Mouse (Mus musculus): Measurements from ENCODE around the gene Sh2b3.

Sh2b3 gene

DNA sequence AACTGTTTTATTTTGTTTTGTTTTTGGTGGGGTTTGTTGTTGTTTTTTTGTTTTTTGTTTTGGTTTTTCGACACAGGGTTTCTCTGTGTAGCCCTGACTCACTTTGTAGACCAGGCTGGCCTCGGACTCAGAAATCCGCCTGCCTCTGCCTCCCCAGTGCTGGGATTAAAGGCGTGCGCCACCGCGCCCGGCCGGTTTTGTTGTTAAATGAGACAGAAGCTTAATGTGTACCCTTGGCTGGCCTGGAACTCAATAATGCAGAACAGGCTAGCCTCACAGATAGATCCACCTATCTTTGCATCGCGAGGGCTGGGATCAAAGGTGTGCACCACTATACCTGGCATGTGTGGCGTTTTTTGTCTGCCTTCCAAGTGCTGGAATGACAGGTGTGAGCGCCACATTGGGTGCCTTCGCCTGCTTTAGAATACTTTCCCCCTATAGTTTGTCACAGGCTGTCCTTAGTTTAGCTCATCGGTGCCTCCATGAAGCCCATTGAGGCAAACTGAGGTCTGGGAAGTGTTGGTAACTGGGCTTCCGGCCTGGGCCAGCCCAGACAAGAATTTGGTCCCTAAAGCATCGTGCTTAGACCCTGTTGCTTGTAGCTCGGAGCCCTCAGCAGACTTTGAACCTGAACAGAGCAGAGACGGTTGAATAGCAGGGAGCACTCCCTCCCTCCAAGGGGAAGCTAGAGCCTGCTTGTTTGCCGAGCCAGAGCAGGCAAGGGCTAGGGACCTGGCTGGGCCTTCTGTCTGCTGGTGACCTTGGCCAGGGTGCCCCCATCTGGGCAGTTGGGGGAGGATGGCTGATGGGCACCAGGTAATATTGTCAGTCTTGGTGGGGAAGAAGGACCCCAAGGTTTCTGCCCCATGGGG lies 12.3 kb upstream of the Sh2b3 start:
- ChIA-PET CTCF (interaction anchor here (0.5 to 1.7 kb wide), 8 partner anchors 13 to 1289 kb away, joined by 3 to 10 read pairs (median 4); partner anchors contain the start of gene Sh2b3 (in 1 of the 4)), POLR2A (interaction anchor here in 3 of 4 experiments (0.6 to 8.8 kb wide), 37 partner anchors 10 to 415 kb away, joined by 3 to 105 read pairs (median 3); partner anchors contain the start of genes Sh2b3 (in 3 of the 3) and Tctn1 (in 1 of the 3))

DNA sequence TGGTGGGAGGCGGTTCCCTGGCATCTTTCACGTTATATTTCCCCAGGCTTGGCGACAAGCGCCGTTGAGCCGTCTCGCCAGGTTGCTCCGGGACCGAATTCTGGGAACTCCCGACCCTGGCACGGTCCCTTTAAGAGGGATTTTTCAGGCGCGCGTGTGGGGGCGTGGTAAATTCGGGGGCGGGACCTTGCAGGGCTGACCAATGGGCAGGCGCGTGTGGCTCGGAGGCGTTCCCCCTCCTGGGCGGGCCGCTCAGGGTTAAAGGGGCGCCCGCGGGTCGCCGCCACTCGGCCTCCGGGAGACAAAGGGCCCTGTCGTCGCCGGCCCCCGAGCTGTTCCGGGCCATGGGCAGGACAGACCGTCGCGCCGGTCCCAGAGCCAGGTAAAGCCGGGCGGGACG lies 11.3 kb upstream of the Sh2b3 start, which contains the start of gene Pheta1:
Gene Pheta1 (plus strand): TSS at position 242 of the 400 bp plus-strand sequence.
- ChIA-PET CTCF (interaction anchor here in 1 of 4 experiments (1.6 to 1.7 kb wide), 2 partner anchors 12 to 30 kb away, joined by 4 to 7 read pairs; partner anchors contain the start of gene Sh2b3), POLR2A (interaction anchor here in 3 of 4 experiments (0.9 to 8.8 kb wide), 13 partner anchors 10 to 283 kb away, joined by 3 to 105 read pairs (median 4); partner anchors contain the start of gene Sh2b3 (in 3 of the 3))

GRCm38 (mm10) chr5:121848035-121848519 lies 10.6 kb upstream of the Sh2b3 start:
- POLR2A ChIA-PET, result interaction anchor here in 3 of 4 experiments (1.1 to 8.8 kb wide), 7 partner anchors 8 to 284 kb away, joined by 3 to 105 read pairs (median 5); partner anchors contain the start of gene Sh2b3 (in 2 of the 3)
- CTCF ChIA-PET, result interaction anchor here in 1 of 4 experiments (0.5 kb wide), 1 partner anchor 11 kb away, joined by 5 read pairs; no protein-coding TSS in a partner anchor

DNA sequence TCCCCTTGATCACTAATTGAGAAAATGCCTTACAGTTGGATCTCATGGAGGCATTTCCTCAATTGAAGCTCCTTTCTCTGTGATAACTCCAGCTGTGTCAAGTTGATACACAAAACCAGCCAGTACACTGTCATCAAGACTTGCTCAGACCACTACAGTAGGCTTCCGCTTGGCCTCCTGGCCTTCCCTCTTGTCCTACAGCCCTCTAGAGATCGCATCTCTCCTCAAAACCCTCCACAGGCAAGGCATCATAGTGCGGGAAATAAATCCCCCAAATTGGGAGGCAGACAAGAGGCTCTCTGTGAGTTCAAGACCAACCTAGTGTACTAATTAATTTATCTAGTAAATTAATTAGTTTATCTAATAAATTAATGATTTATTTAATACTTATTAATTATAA lies 9.8 kb upstream of the Sh2b3 start:
- CTCF ChIA-PET, result interaction anchor here in 1 of 4 experiments (0.5 kb wide), 1 partner anchor 12 kb away, joined by 5 read pairs; no protein-coding TSS in a partner anchor
- POLR2A ChIA-PET, result interaction anchor here (0.5 to 8.8 kb wide), 13 partner anchors 9 to 285 kb away, joined by 3 to 105 read pairs (median 4); partner anchors contain the start of gene Sh2b3 (in 3 of the 4)

DNA sequence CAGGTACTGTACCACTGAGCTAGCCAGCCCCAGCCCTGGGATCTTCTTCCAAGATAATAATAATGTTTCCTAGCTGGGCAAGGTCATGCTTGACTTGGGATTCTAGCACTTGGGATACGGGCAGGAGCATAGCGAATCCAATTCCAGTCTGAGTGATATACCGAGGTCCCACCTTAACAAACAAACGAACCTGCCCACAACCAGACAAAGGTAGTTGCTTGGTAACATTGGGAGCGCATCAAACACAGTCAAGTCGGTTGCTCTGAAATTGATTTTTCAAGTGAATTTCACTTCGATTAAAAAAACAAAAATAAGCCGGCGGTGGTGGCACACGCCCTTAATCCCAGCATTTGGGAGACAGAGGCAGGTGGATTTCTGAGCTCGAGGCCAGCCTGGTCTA lies 8.9 kb upstream of the Sh2b3 start:
- ChIA-PET CTCF (interaction anchor here in 2 of 4 experiments (0.7 to 1.3 kb wide), 5 partner anchors 9 to 234 kb away, joined by 3 read pairs; partner anchors contain the start of gene Sh2b3 (in 1 of the 2)), POLR2A (interaction anchor here in 3 of 4 experiments (0.6 to 8.8 kb wide), 9 partner anchors 9 to 212 kb away, joined by 3 to 105 read pairs (median 5); partner anchors contain the start of gene Sh2b3 (in 3 of the 3))

DNA sequence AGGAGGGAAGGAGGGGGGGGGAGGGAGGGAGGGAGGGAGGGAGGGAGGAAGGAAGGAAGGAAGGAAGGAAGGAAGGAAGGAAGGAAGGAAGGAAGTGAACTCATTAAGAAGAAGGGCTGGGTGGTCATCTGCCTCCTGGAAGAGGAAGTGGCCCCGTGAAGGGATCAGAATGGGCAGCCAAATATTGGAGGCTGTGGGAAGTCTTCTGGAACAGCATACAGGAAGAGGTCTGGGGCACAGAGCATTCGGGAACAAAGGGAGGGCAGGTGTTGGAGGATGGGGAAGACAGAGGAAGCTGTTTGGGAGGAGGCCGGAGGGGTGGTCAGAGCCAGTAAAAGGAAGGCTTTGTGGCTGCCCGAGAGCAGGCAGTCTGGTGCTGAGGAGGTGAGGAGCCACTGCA lies 7.9 kb upstream of the Sh2b3 start:
- ChIA-PET CTCF (interaction anchor here in 3 of 4 experiments (0.6 to 1.3 kb wide), 7 partner anchors 28 to 1139 kb away, joined by 3 to 9 read pairs (median 4); no protein-coding TSS in a partner anchor), POLR2A (interaction anchor here in 3 of 4 experiments (0.8 to 8.8 kb wide), 7 partner anchors 8 to 264 kb away, joined by 3 to 105 read pairs (median 5); partner anchors contain the start of genes Sh2b3 (in 2 of the 3) and Atxn2 (in 1 of the 3))

DNA sequence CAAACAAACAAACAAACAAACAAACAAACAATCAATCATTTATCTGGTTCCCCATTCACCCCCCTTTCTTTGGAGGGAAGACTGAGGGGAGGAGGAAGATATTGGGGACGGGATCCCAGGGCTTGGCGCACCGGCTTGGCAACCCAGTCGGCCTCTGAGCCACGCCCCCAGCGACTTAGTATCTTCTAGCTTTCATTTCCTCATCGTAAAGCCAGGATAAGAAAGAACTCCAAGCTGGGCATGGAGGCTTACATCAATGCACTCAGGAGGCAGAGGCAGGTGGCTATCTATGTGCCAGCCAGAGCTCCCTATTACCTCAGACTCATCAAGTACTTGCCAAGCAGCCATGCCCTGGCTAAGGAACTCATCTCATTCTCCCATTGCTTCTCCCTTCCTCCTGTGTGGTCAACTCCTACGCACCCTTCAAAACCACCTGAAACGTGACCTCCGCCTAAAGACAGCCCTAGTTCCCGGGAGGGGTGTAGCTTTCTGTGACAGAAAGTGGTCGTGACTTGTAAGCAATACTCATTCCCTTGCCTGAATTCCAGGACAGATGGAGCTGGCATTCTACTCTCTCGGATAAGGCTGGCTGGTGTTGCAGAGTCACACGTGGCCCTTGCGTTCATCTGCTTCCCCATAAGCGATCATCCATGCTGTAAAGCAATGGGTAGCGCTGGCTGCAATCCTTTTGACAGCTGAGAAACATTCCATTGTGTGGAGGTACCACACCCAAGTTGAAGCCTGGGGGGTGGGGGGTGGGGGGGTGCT lies 5.9 kb upstream of the Sh2b3 start:
- POLR2A ChIA-PET, result interaction anchor here in 3 of 4 experiments (0.6 to 3.1 kb wide), 17 partner anchors 9 to 981 kb away, joined by 3 to 14 read pairs (median 3); no protein-coding TSS in a partner anchor
- CTCF ChIA-PET, result interaction anchor here (0.6 to 2.3 kb wide), 26 partner anchors 9 to 606 kb away, joined by 3 to 9 read pairs (median 3); no protein-coding TSS in a partner anchor

DNA sequence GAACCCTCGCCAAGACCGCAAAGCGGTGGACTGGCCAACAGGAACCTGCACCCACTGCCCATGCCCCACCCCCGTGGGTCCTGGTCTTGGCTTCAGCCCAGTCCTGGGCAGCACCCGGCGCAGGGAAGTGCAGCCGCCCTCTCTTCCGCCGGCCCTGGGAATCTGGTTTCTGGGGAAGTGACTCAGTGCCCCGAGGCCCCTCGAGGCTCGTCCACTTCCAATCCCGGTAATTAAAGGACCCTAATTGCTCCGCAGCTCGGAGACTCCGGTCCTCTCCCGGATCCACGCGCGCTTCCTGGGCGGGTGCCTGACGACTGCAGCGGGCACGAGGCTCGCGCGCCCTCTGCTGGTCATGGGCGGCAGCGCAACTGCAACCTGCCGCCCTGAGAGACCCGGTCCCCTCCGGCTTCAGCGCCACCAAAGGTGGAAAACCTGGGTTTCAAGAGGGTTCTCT lies 5.2 kb upstream of the Sh2b3 start:
- CTCF ChIA-PET, result interaction anchor here in 3 of 4 experiments (0.6 to 2.3 kb wide), 20 partner anchors 14 to 607 kb away, joined by 3 to 13 read pairs (median 4); no protein-coding TSS in a partner anchor
- POLR2A ChIA-PET, result interaction anchor here in 3 of 4 experiments (0.6 to 3.1 kb wide), 14 partner anchors 9 to 303 kb away, joined by 3 to 14 read pairs (median 3); no protein-coding TSS in a partner anchor

DNA sequence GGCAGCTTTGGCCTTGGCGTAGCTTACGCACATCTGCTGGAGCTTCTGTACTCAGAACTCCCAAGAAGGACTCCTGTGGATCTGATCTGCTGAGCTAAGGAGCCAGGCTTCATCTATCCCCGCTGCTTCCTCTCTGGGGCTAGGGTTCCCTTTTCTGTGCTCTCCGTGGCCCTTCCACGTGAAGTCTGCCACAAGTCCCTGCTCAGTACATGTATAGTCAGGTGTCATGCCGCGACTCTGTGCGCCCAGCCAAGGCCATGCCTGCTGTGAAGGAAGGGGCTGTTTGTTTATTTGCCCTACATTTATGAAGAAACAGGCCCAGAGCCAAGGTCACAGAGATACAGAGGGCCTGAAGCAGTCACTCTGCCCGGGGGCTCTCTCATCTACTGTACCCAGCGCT lies 4.5 kb upstream of the Sh2b3 start:
- ChIA-PET POLR2A (interaction anchor here in 2 of 4 experiments (0.6 to 3.1 kb wide), 6 partner anchors 10 to 1308 kb away, joined by 3 to 14 read pairs (median 4); no protein-coding TSS in a partner anchor), CTCF (interaction anchor here in 1 of 4 experiments (0.6 to 2.1 kb wide), 5 partner anchors 22 to 248 kb away, joined by 3 to 13 read pairs (median 3); no protein-coding TSS in a partner anchor)

DNA sequence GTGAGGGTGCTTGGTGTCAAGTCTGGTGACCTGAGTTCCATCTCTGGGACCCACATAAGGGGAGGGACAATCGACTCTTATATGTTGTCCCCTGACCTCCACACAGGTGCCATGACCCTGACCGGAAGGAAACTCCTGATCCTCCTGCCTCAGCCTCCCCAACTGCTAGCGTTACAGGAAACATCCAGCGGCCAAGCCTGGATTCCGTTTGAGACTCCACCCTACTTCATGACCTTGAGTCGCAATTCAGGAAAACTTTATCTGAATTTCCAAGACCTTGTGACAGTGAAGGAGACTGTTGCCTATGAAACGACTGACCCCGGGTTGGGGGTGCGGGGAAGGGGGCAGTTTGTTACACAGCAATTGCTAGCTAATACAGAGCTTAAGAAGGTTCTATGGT lies 4.1 kb upstream of the Sh2b3 start:
- ChIA-PET CTCF (interaction anchor here in 1 of 4 experiments (0.9 to 2.1 kb wide), 3 partner anchors 26 to 41 kb away, joined by 3 to 13 read pairs (median 3); no protein-coding TSS in a partner anchor), POLR2A (interaction anchor here in 2 of 4 experiments (0.5 to 3.1 kb wide), 7 partner anchors 11 to 1308 kb away, joined by 3 to 14 read pairs (median 4); no protein-coding TSS in a partner anchor)

- ChIA-PET POLR2A (interaction anchor here in 3 of 4 experiments (1.0 to 6.3 kb wide), 6 partner anchors 9 to 221 kb away, joined by 3 to 105 read pairs (median 6); partner anchors contain the start of gene Pheta1 (in 2 of the 3)), CTCF (interaction anchor here in 1 of 4 experiments (1.0 kb wide), 1 partner anchor 220 kb away, joined by 3 read pairs; no protein-coding TSS in a partner anchor)
Measured at GRCm38 (mm10) chr5:121839128-121839473, 1.7 kb upstream of the Sh2b3 start.

DNA sequence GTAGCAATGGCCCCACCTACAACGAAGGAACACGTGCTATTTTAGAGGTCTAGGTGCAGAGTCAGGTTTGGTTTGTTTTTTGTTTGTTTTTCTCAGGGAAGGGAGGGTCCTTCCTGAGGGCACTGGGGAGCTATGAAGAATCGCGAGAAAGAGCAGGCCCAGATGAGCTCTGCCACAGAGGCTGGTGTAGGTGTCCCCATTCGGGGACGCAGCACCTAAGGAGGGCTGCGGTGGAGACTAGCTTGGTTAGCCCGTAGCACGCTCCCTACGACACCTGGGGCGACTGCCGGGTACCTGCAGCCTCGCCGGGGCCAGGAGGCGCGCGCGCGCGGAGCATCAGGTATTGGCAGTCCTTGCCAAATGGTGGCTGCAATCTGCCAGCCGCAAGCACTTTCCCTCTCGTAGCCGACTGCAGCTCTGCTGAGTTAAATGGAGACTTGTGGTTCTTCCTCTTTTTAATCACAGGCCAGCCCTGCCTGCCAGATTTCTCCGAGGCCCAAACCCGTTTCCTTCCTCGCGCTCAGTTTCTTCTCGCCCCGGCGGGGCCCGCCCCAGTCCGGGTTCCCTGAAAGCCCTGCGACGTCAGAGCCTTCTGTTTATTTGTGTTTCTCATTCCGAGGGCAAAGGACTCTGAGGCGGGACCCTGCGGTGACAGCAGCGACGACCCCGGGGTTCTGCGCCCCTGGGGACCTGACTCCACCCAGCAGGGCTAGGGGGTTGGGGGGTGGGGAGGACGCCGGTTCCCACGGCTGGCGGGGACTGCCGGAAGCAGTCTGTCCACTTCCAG lies 1.1 kb upstream of the Sh2b3 start:
- CTCF ChIA-PET, result interaction anchor here in 3 of 4 experiments (0.5 to 3.0 kb wide), 7 partner anchors 24 to 241 kb away, joined by 3 to 13 read pairs (median 6); no protein-coding TSS in a partner anchor
- POLR2A ChIA-PET, result interaction anchor here (0.5 to 6.3 kb wide), 32 partner anchors 8 to 888 kb away, joined by 3 to 105 read pairs (median 4); partner anchors contain the start of gene Pheta1 (in 3 of the 4)

DNA sequence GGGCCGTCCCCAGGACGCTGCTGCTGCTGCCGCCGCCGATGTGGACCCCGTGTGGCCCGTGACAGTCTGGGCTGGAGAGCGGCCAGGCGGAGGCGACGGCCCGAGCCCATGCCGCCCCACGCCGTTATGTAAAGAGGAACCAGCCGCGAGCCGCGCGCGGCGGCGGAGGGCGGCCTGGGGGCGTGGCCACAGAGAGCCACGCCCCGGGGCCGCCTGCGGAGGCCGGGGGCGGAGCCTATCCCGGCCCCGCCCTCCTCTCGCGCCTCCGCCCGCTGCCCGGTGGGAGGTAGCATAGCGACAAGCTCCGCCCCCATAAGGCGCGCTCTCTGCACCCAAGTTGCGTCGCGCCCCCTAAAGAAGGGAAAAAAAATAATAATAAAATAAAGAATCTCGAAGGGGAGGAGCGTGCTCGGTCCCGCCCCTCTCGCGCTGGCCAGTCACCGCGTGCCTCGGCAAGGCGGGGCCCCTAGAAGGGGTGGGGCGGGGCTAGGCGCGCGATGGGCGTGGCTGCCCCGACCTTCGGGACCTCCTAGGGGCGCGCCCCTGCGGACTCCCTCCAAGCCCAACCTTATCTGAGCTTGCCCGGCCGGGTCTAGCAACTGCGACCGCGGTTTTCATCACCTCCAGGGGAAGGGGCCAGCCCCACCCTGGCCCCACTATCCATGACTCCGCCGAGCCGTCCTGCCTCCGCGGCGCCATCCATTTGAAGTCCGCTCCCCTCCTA lies 592 bp downstream of the Sh2b3 start:
- CTCF ChIA-PET, result interaction anchor here (0.5 to 3.0 kb wide), 20 partner anchors 8 to 1162 kb away, joined by 3 to 13 read pairs (median 3); partner anchors contain the start of genes Pheta1 (in 1 of the 4) and Tctn1 (in 1 of the 4)
- POLR2A ChIA-PET, result interaction anchor here (0.5 to 6.3 kb wide), 76 partner anchors 8 to 1084 kb away, joined by 3 to 105 read pairs (median 4); partner anchors contain the start of genes Pheta1 (in 3 of the 4), Acad10 (in 1 of the 4), Atxn2 (in 1 of the 4) and Brap (in 1 of the 4)

DNA sequence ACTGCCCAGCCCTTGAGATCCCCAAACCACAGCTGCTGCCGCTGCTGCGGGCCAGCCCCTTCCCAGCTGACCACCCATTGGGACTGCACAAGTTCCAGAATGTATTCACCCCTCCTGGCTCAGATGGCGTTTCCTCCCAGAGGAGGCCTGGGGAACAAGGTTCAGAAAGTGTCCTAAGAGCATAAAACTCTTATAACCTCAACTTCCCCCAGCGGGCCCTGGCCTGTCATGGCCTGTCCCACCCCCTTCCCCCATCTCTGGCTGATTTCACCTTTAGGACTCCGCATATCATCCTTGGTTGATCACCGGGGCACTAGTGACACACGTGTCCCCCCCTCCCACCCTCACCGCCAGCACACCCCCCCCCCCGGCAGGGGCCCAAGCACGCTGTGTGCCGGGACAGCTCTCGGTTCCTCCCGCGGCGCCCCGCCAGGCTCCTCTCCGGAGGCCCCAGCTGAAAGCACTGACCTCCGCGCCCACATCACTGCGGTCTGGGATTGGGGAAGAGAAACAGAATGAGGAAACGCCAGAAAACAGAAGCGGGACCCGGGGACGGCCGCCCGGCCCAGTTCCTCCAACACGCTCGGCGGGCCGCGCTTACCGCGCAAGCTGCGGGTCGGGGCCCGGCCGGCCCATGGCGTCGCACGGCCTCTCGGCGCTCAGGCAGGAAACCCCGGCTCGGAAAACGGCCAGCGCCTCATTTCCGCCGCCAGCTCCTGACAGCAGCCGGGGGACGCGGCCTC lies 1.3 kb downstream of the Sh2b3 start:
- ChIA-PET CTCF (interaction anchor here in 3 of 4 experiments (0.6 to 3.0 kb wide), 9 partner anchors 7 to 675 kb away, joined by 3 to 13 read pairs (median 6); partner anchors contain the start of gene Pheta1 (in 1 of the 3)), POLR2A (interaction anchor here in 3 of 4 experiments (0.5 to 6.3 kb wide), 42 partner anchors 8 to 1084 kb away, joined by 3 to 105 read pairs (median 4); partner anchors contain the start of genes Pheta1 (in 3 of the 3), Acad10 (in 1 of the 3) and Brap (in 1 of the 3))

Measured in embryonic stem cell, embryonic (primary cell).